Mouse (Mus musculus) brain, embryonic 14.5 days (tissue): Measurements from ENCODE around the gene Spag6. TPM values are rescaled to one million over a fixed set of nuclear protein-coding genes. Genes with fewer than 3 reads are reported as not detected.

Source experiments
- DNase-seq: peaks from one replicate; pipeline ENCODE4 v3.0.0-alpha.2; 2011; ENCODE audit warnings: low read depth
- CTCF ChIP-seq: fragments of 200-500 bp; IDR thresholded peaks from 2 replicates; pipeline ENCODE4 v1.5.1; 2012; ENCODE audit warnings: inconsistent platforms, mild to moderate bottlenecking, moderate library complexity, borderline replicate concordance; ENCODE audit not compliant: insufficient read depth, insufficient read length; ENCODE audit errors: extremely low read depth
- POLR2A ChIP-seq: fragments of 200-500 bp; IDR thresholded peaks from 2 replicates; pipeline ENCODE4 v1.6.1; 2012; ENCODE audit warnings: mild to moderate bottlenecking, inconsistent platforms, borderline replicate concordance; ENCODE audit not compliant: poor library complexity, insufficient read depth, insufficient read length, severe bottlenecking; ENCODE audit errors: extremely low read depth
- polyA plus RNA-seq: library from polyadenylated mRNA; depleted of rRNA; stranded (reverse); fragments of >200 nt; gene quantifications from 2 replicates; pipeline ENCODE4 v1.2.3, GENCODE M21; 2012

The Spag6 gene
- polyA plus RNA-seq, 1 experiment = 0.12 TPM

DNA sequence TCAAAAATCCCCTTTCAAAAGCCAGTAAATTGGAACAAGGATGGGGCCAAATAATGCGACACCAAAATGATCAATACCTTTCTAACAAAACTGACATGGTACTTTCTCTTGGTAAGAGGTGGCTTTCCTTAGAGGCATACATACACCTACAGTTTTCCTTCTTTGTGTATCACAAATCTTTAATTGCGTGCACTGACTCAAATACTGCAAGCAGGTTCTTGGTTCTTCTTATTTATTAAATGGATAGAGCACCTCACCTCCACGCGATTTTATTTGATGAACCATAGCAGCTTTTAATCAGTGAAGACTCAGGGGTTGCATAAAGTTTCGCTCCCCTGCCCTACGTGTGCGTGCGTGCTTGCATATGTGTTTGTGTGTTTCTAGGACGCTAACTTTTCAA lies 3.1 kb upstream of the Spag6 start:
- TF ChIP-seq CTCF (no peak), POLR2A (no peak)
- no peak for DNase-seq

DNA sequence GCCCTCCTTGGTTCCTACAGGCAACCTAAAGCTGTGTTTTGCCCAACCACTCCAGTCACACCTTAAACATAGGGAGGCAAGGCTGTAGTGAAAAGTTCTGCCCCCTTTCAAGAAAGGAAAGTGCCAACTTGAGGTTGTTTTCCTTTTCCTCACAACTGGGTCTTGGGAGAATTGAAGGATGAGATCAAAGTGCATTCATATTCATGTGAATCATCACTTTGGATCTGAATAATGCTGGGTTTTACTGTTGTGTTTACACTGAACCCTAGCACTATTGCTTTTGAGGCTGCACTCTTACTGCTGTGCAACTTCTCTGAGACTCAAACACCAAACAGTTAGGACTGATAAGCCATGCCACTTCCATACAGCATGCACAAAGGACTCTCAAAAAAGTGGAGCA lies 1.8 kb upstream of the Spag6 start:
- peak; percentile 36 for DNase-seq

DNA sequence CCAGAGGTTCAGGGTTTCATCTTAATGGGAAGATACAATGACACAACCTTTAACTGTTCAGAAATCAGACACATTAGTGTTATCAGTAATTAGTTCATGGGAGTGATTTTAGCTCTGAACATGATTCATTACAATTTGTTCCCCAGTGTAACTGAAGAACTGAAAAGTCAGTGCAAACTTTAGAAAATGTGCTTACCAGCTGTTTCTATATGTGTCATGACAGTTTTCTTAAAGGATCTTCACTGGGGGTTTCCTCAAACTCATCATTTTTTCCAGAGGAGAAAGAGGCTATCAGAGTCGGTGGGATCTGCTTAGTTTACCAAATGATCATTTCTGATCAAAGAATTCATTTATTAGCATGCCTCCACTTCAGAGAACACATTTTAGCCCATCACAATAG lies 1.3 kb upstream of the Spag6 start:
- TF ChIP-seq CTCF = no peak
- TF ChIP-seq POLR2A = no peak
- peak; percentile 13 for DNase-seq

More for the DNA sequence above, 1.8 kb upstream of the Spag6 start:
- TF ChIP-seq POLR2A (no peak), CTCF (no peak)

DNA sequence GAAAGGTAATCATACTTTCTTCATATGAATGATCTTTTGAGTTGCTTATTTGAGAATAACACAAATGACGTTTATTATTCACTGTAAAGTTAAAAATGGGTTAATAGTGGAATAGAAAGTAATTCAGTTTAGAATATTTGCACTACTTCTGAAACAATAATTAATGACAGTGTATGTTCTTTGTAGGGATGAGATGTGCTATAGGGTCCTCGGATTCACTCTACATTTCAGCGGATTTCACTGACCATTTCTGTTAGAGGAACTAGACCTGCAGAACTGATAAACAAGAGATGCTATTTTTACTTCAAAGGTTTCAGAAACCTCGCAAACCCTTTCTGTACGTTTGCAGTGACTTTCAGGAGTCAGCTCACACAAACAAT lies 351 bp upstream of the Spag6 start:
- no peak for DNase-seq
- no peak for TF ChIP-seq CTCF
- no peak for TF ChIP-seq POLR2A

DNA sequence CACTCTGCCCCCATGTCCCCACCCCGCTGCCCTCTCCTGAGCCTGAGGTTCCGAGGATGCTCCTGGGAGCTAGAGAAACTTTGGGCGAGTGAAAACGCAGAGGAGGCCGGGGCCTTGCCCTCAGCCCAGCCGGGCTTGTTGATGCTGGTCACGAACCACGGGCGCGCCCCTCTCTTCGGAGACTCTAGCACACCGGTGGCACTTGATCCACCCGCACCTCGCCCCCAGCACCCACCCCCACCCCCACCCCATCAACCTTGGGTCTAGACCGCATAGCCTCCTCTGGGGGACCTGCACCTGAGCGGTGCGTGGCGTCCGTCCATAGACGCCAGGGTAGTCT lies 749 bp downstream of the Spag6 start:
- DNase-seq = no peak
- TF ChIP-seq CTCF (no peak), POLR2A (no peak)

DNA sequence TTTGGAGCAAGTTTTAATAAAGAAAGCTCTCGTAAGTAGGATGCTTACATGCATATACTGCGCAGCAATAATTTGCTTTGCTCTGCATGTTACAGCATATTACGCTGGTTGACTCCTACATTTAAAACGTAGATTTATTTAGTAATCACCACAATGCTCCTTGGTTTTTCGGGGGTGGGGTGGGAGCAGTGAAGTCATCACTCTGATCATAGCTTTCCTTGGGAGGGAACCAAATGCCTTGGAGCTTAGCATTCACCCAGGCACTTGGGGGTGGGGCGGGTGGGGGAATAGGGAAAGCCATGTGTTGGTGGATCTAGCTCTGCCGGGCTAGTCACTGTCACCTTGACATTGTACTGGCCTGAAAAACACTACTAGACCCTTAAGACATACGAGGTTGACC lies 1.3 kb downstream of the Spag6 start:
- peak; percentile 42 for DNase-seq
- TF ChIP-seq POLR2A (no peak), CTCF (no peak)

DNA sequence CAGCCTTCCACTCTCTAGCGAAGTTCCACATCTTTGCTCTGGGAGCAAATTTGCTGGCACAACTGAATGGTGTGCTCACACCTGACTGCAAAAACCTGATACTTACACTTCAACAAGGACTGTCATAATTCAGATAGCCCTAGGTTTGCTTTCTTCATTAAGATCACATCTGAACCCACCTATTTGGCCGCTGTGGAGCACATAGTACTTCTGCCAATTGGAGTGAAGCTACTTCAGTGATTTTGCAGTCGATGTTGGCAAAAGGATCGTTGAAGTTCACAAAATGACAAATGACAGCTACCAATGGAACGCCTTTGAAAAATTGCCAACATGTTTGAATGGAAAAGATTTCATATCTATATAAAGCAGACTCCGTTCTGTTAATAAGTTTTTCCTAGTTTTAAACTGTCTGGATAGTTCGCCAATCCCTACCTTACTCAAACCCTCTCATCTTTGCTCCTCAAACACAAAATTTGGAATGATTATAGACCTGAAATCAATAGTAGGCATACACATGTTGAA lies 1.9 kb downstream of the Spag6 start:
- peak; percentile 49 for DNase-seq
- TF ChIP-seq POLR2A = no peak
- no peak for TF ChIP-seq CTCF

DNA sequence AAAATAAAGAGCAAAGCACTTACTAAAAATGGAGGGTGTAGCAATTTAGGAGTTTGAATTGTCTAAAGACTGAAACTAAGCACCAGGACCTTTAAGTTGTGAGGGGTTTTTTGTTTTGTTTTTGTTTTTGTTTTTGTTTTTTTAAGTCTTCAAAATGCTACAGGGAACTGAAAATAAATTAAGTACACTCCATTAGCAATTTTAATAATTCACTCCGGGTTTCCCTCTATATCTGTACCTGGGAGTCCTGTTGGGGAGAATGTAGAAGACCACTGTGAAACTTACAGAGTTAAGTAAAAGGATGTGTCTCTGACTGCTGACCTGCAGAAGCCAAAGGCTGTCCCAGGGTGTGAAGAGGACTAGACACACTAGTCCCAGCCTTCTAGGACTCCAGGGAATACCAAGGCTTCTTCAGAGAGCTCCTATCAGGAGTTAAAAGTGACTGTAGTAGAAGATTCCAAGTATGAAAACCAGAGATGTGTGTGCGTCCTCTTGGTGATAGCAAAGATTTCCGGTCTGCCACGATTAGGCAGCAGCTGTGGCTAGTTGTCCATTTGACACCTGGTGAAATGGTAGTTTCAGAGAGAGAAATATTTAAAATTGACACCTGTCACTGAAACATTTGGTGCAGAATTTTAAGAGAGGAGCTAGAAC lies 3.9 kb downstream of the Spag6 start:
- DNase-seq = peak; percentile 58
- TF ChIP-seq CTCF (no peak), POLR2A (no peak)

DNA sequence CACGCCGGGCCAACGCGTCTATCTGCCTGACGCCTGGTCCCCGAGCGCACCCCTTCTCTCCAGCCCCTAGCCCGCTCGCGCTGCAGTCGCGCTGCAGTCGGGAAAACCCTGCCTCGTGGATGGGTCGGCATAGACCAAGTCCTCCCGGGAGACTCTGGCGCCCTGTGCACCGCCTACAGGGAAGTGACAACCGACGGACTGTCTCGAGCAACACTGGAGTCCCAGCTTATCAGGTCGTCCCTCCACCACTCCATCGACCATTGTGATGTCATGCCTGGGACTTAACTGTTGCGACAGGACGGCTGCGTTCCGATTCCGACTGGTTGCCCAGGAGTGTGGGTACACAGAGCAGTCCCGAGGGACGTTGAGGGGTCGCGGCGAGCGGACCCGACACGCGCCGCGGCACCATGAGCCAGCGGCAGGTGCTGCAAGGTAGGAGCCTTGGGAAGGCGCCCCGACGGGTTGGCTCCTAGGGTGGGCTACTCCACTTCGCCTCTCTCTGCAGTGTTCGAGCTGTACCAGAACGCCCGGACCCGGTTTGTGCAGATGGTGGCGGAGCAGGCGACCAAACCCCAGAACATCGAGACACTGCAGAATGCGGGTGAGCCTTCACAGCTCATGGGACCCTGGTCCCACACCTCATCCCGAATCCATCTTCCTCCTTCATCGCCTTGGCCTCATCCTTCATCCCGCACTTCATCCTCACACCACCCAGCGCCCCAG lies 5.0 kb downstream of the Spag6 start:
- TF ChIP-seq CTCF (no peak), POLR2A (no peak)
- DNase-seq = peak; percentile 67

DNA sequence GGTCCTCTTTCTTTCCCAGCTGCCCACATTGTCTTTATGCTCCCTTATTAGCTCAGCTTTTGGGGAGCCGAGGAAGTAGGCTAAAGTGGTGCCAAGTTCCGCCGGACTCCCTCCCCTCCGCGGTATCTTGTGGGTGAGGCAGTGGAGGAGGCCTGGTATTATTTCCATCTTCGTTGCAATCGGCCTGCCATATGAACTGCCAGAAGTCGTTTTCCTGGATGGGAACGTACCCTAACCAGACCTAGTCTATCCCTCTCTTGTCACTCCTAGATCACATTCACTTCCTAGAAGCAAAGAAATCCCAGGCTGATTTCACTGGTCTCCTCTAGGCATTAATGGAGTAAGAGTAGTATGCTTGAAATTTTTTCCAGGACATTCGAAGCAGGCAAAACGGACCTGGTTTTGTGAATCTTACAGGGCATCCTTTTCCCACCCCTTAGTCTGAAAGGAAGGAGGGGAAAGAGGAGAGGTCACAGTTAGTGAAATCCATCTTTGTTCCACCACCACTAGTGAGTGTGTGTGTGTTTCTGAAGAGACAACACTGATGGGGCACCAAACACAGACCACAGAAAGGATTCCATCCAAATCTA lies 5.7 kb downstream of the Spag6 start:
- peak; percentile 53 for DNase-seq
- TF ChIP-seq CTCF = no peak
- no peak for TF ChIP-seq POLR2A

DNA sequence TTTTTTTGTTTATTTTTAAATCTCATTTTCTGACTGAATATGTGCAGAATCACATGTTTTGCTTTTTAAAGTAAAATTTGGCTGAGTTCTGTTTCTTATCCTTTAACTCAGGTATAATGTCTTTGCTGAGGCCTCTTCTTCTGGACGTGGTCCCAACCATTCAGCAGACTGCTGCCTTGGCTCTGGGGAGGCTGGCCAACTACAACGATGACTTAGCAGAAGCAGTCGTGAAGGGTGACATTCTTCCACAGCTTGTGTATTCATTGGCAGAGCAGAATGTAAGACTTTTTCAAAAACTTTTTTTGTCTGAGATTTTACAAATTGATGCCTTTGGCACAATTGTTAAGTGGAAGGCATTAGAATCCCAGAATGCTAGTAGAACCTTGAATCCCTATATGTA lies 16.5 kb downstream of the Spag6 start:
- no peak for DNase-seq
- TF ChIP-seq POLR2A = no peak
- no peak for TF ChIP-seq CTCF
